Mouse (Mus musculus) heart, embryonic 12.5 days (tissue): ENCODE data around the gene Acp5. TPM values are rescaled to one million over a fixed set of nuclear protein-coding genes. Genes with fewer than 3 reads are reported as not detected.

ENCODE experiments used
- ATAC-seq: fragments of 200-750 bp; cut with Nextera tagmentation; 2 replicates; pipeline ENCODE4 v1.8.0; 2017; ENCODE audit warnings: moderate TSS enrichment, moderate library complexity; ENCODE audit not compliant: insufficient number of reproducible peaks, low FRiP score
- H3K27ac ChIP-seq: fragments of 300-500 bp; sonication (generic); 2 replicates; pipeline ENCODE4 v1.5.1; 2016; ENCODE audit warnings: mild to moderate bottlenecking, moderate library complexity; ENCODE audit not compliant: poor library complexity, severe bottlenecking
- H3K27me3 ChIP-seq: fragments of 300-500 bp; sonication (generic); replicated peaks from 2 replicates; pipeline ENCODE4 v1.6.1; 2016; ENCODE audit warnings: mild to moderate bottlenecking, moderate library complexity
- H3K36me3 ChIP-seq: fragments of 300-500 bp; sonication (generic); 2 replicates; pipeline ENCODE4 v1.6.1; 2016; ENCODE audit warnings: mild to moderate bottlenecking, moderate library complexity
- H3K4me1 ChIP-seq: fragments of 300-500 bp; sonication (generic); replicated peaks from 2 replicates; pipeline ENCODE4 v1.6.1; 2016; ENCODE audit warnings: mild to moderate bottlenecking
- H3K4me2 ChIP-seq: fragments of 300-500 bp; sonication (generic); 2 replicates; pipeline ENCODE4 v1.6.1; 2016; ENCODE audit warnings: mild to moderate bottlenecking, moderate library complexity
- H3K4me3 ChIP-seq: fragments of 300-500 bp; sonication (generic); 2 replicates; pipeline ENCODE4 v1.5.1; 2016; ENCODE audit warnings: mild to moderate bottlenecking
- H3K9ac ChIP-seq: fragments of 300-500 bp; sonication (generic); 2 replicates; pipeline ENCODE4 v1.6.1; 2016; ENCODE audit warnings: mild to moderate bottlenecking, moderate library complexity
- H3K9me3 ChIP-seq: fragments of 300-500 bp; sonication (generic); replicated peaks from 2 replicates; pipeline ENCODE4 v1.6.1; 2016; ENCODE audit warnings: mild to moderate bottlenecking, moderate library complexity
- WGBS: fragments of 180-500 bp; shearing (Covaris S2); methylation state at CpG from one replicate; pipeline ENCODE4 v1.1.7; 2016; 5-methylcytosine and 5-hydroxymethylcytosine counted together
- microRNA-seq: library from miRNA; unstranded; fragments of <30 nt; microRNA quantifications from one replicate; pipeline ENCODE4, GENCODE M21; 2017
- polyA plus RNA-seq: library from polyadenylated mRNA; unstranded; fragments of >200 nt; fragmentation: Nextera tagmentation; extraction: Ambion mirVana; gene quantifications from 2 replicates; pipeline ENCODE4 v1.2.1, GENCODE M21; 2016

Gene Acp5
- polyA plus RNA-seq, 1 experiment from 2014 or later, result 31.6 TPM

- H3K4me2 ChIP-seq, result no peak overlapping the region
- H3K27me3 ChIP-seq, result no peaks in the 10 kb centered on the region
- no peak overlapping the region for H3K27ac ChIP-seq
- no peaks in the 10 kb centered on the region for H3K36me3 ChIP-seq
- 0 out of 2 replicates have a peak, but pooled peaks cover 10% of the 10 kb centered on the region for H3K4me1 ChIP-seq
- H3K4me3 ChIP-seq, result no peak overlapping the region
- H3K9me3 ChIP-seq, result no peaks in the 10 kb centered on the region
- WGBS, result 82% methylated on average over 6 of the region's 6 CpGs
- no peak for ATAC-seq
- H3K9ac ChIP-seq, result no peak overlapping the region
Observed at GRCm38 (mm10) chr9:22092746-22093145, 42.8 kb downstream of the Acp5 start.

DNA sequence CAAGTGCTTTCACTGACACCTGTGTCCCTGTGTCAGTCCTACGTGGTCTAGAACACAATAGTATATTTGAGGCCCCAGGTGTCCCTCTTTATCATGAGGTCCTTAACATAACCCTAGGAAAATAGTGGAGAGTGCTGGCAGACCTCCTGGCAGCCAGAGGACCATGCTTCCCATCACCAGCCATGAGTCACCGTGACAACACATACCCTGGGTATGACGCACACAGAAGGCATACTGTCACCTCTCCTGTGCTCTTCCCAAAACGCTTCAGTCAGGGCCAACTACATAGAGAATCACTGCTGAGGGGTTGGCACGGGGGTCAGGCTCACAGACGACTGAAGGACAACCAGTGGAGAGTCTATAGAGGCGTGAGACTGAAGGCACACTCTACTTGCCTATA, 45.5 kb downstream of the Acp5 start:
- Histone ChIP-seq H3K27ac (no peak overlapping the region), H3K9ac (no peak overlapping the region), H3K4me2 (no peak overlapping the region), H3K36me3 (no peaks in the 10 kb centered on the region), H3K4me3 (no peak overlapping the region), H3K27me3 (no peaks in the 10 kb centered on the region), H3K9me3 (no peaks in the 10 kb centered on the region), H3K4me1 (peaks cover 19% of the 10 kb centered on the region)
- ATAC-seq, result no peak
- WGBS, result 76% methylated on average over 7 of the region's 7 CpGs

- Histone ChIP-seq H3K4me2 (no peak overlapping the region), H3K4me3 (no peak overlapping the region), H3K9ac (no peak overlapping the region), H3K9me3 (no peaks in the 10 kb centered on the region), H3K4me1 (peaks cover 19% of the 10 kb centered on the region), H3K27ac (no peak overlapping the region), H3K27me3 (no peaks in the 10 kb centered on the region), H3K36me3 (no peaks in the 10 kb centered on the region)
- ATAC-seq, result no peak
- WGBS, result 99% methylated on average over 7 of the region's 7 CpGs
Observed at GRCm38 (mm10) chr9:22089281-22089680, 46.2 kb downstream of the Acp5 start.

GRCm38 (mm10) chr9:22087034-22087618, 48.4 kb downstream of the Acp5 start:
- Histone ChIP-seq H3K36me3 (peaks cover 11% of the 10 kb centered on the region; the same call in 1 of the 2 replicates), H3K9me3 (no peaks in the 10 kb centered on the region), H3K4me2 (no peak overlapping the region), H3K27ac (no peak overlapping the region), H3K9ac (no peak overlapping the region), H3K27me3 (no peaks in the 10 kb centered on the region), H3K4me3 (no peak overlapping the region), H3K4me1 (peaks cover 19% of the 10 kb centered on the region)
- ATAC-seq, result no peak
- WGBS, result 81% methylated on average over 2 of the region's 2 CpGs

GRCm38 (mm10) chr9:22086012-22086411, 49.5 kb downstream of the Acp5 start:
- 77% methylated on average over 6 of the region's 6 CpGs for WGBS

GRCm38 (mm10) chr9:22085022-22085834, 50.3 kb downstream of the Acp5 start, which contains the start of gene Ecsit:
Ecsit (minus strand) TSS chr9:22085438.
- WGBS, result under 1% methylated on average over 48 of the region's 48 CpGs
- Histone ChIP-seq H3K4me2 (peak within 1 kb of the TSS; percentile 83), H3K4me1 (peaks cover 19% of the 10 kb centered on the region)

More at GRCm38 (mm10) chr9:22086012-22086411, 49.5 kb downstream of the Acp5 start:
- Histone ChIP-seq H3K27ac (peak overlapping the region; percentile 75), H3K9ac (peak overlapping the region; percentile 82), H3K9me3 (no peaks in the 10 kb centered on the region), H3K4me1 (peaks cover 19% of the 10 kb centered on the region), H3K27me3 (no peaks in the 10 kb centered on the region), H3K4me2 (peak overlapping the region; percentile 83), H3K4me3 (peak overlapping the region; percentile 85), H3K36me3 (peaks cover 11% of the 10 kb centered on the region; the same call in 1 of the 2 replicates)
- no peak for ATAC-seq

GRCm38 (mm10) chr9:22084667-22085021, 50.9 kb downstream of the Acp5 start:
- Histone ChIP-seq H3K4me3 (peak overlapping the region; percentile 85), H3K36me3 (peaks cover 22% of the 10 kb centered on the region), H3K27me3 (no peaks in the 10 kb centered on the region), H3K4me2 (peak overlapping the region; percentile 83), H3K27ac (peak overlapping the region; percentile 30; the same call in 1 of the 2 replicates), H3K4me1 (peaks cover 19% of the 10 kb centered on the region), H3K9ac (peak overlapping the region; percentile 82), H3K9me3 (no peaks in the 10 kb centered on the region)
- ATAC-seq, result no peak
- WGBS, result 32% methylated on average over 4 of the region's 4 CpGs

More at GRCm38 (mm10) chr9:22085022-22085834, 50.3 kb downstream of the Acp5 start, which contains the start of gene Ecsit:
- ATAC-seq, result peak; percentile 98
- H3K9me3 ChIP-seq, result no peaks in the 10 kb centered on the region
- peaks cover 17% of the 10 kb centered on the region for H3K36me3 ChIP-seq
- peak within 1 kb of the TSS; percentile 82 for H3K9ac ChIP-seq
- H3K27me3 ChIP-seq, result no peaks in the 10 kb centered on the region
- peak within 1 kb of the TSS; percentile 85 for H3K4me3 ChIP-seq
- peak within 1 kb of the TSS; percentile 75 for H3K27ac ChIP-seq

Small RNA genes lying within 50 kb of the gene (microRNA-seq; reads per million reads assigned to microRNA genes)
- gene Mir7084, result not detected

Other genes with a start within 250 kb of the Acp5 start
- 10.5 and 12.2 TPM in 2 replicates for gene Rab3d, start 217.5 kb downstream of the Acp5 start, polyA plus RNA-seq
- gene Ccdc159, start 208.2 kb downstream of the Acp5 start, polyA plus RNA-seq, result 2.7 and 3.8 TPM in 2 replicates
- gene Tmem205, start 208.2 kb downstream of the Acp5 start, polyA plus RNA-seq, result 38.3 and 38.4 TPM in 2 replicates
- 8.2 and 8.4 TPM in 2 replicates for gene Plppr2, start 198.7 kb downstream of the Acp5 start, polyA plus RNA-seq
- 4.8 and 5.8 TPM in 2 replicates for gene Swsap1, start 180.0 kb downstream of the Acp5 start, polyA plus RNA-seq
- 10.9 and 12.0 TPM in 2 replicates for gene Epor, start 172.2 kb downstream of the Acp5 start, polyA plus RNA-seq
- gene Rgl3, start 146.3 kb downstream of the Acp5 start, polyA plus RNA-seq, result 1.7 and 2.0 TPM in 2 replicates
- 0.17 and 0.29 TPM in 2 replicates for gene Ccdc151, start 133.1 kb downstream of the Acp5 start, polyA plus RNA-seq
- 79.5 and 81.4 TPM in 2 replicates for gene Prkcsh, start 132.9 kb downstream of the Acp5 start, polyA plus RNA-seq
- 0.13 and 0.40 TPM in 2 replicates for gene Elavl3, start 83.7 kb downstream of the Acp5 start, polyA plus RNA-seq
- not detected in 2 replicates for gene Gm49318, start 64.5 kb downstream of the Acp5 start, polyA plus RNA-seq
- gene Zfp653, start 64.3 kb downstream of the Acp5 start, polyA plus RNA-seq, result 9.8 and 10.0 TPM in 2 replicates
- 49.3 and 51.4 TPM in 2 replicates for gene Ecsit, start 50.3 kb downstream of the Acp5 start, polyA plus RNA-seq
- 391 and 421 TPM in 2 replicates for gene Cnn1, start 36.5 kb downstream of the Acp5 start, polyA plus RNA-seq
- gene Elof1, start 18.5 kb downstream of the Acp5 start, polyA plus RNA-seq, result 102 and 104 TPM in 2 replicates
- 43.8 and 45.2 TPM in 2 replicates for gene Pigyl, start 21.1 kb upstream of the Acp5 start, polyA plus RNA-seq
- 0.17 TPM in 1 of 2 replicates, not detected in the other for gene Zfp872, start 52.4 kb upstream of the Acp5 start, polyA plus RNA-seq
- gene Zfp809, start 90.0 kb upstream of the Acp5 start, polyA plus RNA-seq, result 19.1 and 20.0 TPM in 2 replicates
- 4.1 and 4.8 TPM in 2 replicates for gene Zfp599, start 124.2 kb upstream of the Acp5 start, polyA plus RNA-seq
- gene Zfp810, start 171.9 kb upstream of the Acp5 start, polyA plus RNA-seq, result 14.4 and 15.9 TPM in 2 replicates